Mouse (Mus musculus) lung, postnatal 0 days (tissue): ENCODE measurements around the gene Hspa1l. TPM values are rescaled to one million over a fixed set of nuclear protein-coding genes. Genes with fewer than 3 reads are reported as not detected.

ENCODE experiments used
- ATAC-seq: fragments of 200-750 bp; cut with Nextera tagmentation; 2 replicates; pipeline ENCODE4 v1.8.0; 2017; ENCODE audit warnings: moderate library complexity
- DNase-seq: peaks from one replicate; pipeline ENCODE4 v3.0.0-alpha.2; 2016; ENCODE audit warnings: low spot score
- H3K27ac ChIP-seq: fragments of 300-500 bp; sonication (generic); 2 replicates; pipeline ENCODE4 v1.5.1; 2014; ENCODE audit warnings: antibody characterized with exemption, mild to moderate bottlenecking, low read length, mixed read lengths
- H3K27me3 ChIP-seq: fragments of 300-500 bp; sonication (generic); replicated peaks from 2 replicates; pipeline ENCODE4 v1.6.1; 2014; ENCODE audit warnings: low read length, mixed read lengths; ENCODE audit not compliant: insufficient read depth
- H3K36me3 ChIP-seq: fragments of 300-500 bp; sonication (generic); 2 replicates; pipeline ENCODE4 v1.6.1; 2014; ENCODE audit warnings: low read length, mixed read lengths; ENCODE audit not compliant: insufficient read depth
- H3K4me1 ChIP-seq: fragments of 300-500 bp; sonication (generic); 2 replicates; pipeline ENCODE4 v1.6.1; 2014; ENCODE audit warnings: antibody characterized with exemption, low read depth, low read length, mixed read lengths; ENCODE audit not compliant: insufficient read depth
- H3K4me2 ChIP-seq: fragments of 300-500 bp; sonication (generic); replicated peaks from 2 replicates; pipeline ENCODE4 v1.6.1; 2014; ENCODE audit warnings: low read depth, mild to moderate bottlenecking, low read length, moderate library complexity, mixed read lengths
- H3K4me3 ChIP-seq: fragments of 300-500 bp; sonication (generic); 2 replicates; pipeline ENCODE4 v1.5.1; 2014; ENCODE audit warnings: low read depth, low read length
- H3K9ac ChIP-seq: fragments of 300-500 bp; sonication (generic); replicated peaks from 2 replicates; pipeline ENCODE4 v1.6.1; 2014; ENCODE audit warnings: low read depth, mild to moderate bottlenecking
- H3K9me3 ChIP-seq: fragments of 300-500 bp; sonication (generic); 2 replicates; pipeline ENCODE4 v1.6.1; 2016; ENCODE audit warnings: low read length, mixed read lengths
- CTCF ChIP-seq: IDR thresholded peaks from 2 replicates; pipeline ENCODE4 v1.5.1; 2016; ENCODE audit warnings: antibody characterized with exemption, mild to moderate bottlenecking
- EP300 ChIP-seq: IDR thresholded peaks from 2 replicates; pipeline ENCODE4 v1.6.1; 2016; ENCODE audit warnings: antibody characterized with exemption, mild to moderate bottlenecking, control low read depth
- WGBS: fragments of 180-500 bp; shearing (Covaris S2); extraction: QIAGEN DNeasy Blood & Tissue Kit; methylation state at CpG from one replicate; pipeline ENCODE4 v1.1.7; 2014; 5-methylcytosine and 5-hydroxymethylcytosine counted together
- polyA plus RNA-seq: library from polyadenylated mRNA; unstranded; fragments of >200 nt; fragmentation: Nextera tagmentation; extraction: Ambion mirVana; gene quantifications from 2 replicates; pipeline ENCODE4 v1.2.1, GENCODE M21; 2015

The Hspa1l gene
- polyA plus RNA-seq, 1 experiment from 2014 or later: 0.79 TPM

GRCm38 (mm10) chr17:35017706-35018030 lies 45.2 kb downstream of the Hspa1l start:
- no peak for TF ChIP-seq EP300
- Histone ChIP-seq H3K4me2 (no peak overlapping the region), H3K27me3 (no peaks in the 10 kb centered on the region), H3K4me3 (no peak overlapping the region), H3K9me3 (no peaks in the 10 kb centered on the region), H3K9ac (no peak overlapping the region), H3K27ac (no peak overlapping the region), H3K4me1 (no peaks in the 10 kb centered on the region; the same call in 1 of the 2 replicates), H3K36me3 (0 out of 2 replicates have a peak, but pooled peaks cover 12% of the 10 kb centered on the region)
- 66% methylated on average over 14 of the region's 14 CpGs for WGBS
- DNase-seq (no peak), ATAC-seq (no peak)

- DNase-seq (no peak), ATAC-seq (no peak)
- Histone ChIP-seq H3K4me1 (no peaks in the 10 kb centered on the region; the same call in 1 of the 2 replicates), H3K4me2 (no peak overlapping the region), H3K9ac (no peak overlapping the region), H3K4me3 (no peak overlapping the region), H3K27me3 (no peaks in the 10 kb centered on the region), H3K36me3 (0 out of 2 replicates have a peak, but pooled peaks cover 9% of the 10 kb centered on the region), H3K9me3 (no peaks in the 10 kb centered on the region), H3K27ac (no peak overlapping the region)
- 64% methylated on average over 3 of the region's 3 CpGs for WGBS
- TF ChIP-seq CTCF (no peak), EP300 (no peak)
These were observed 45.7 kb downstream of the Hspa1l start for GRCm38 (mm10) chr17:35018171-35018570.

- H3K27me3 ChIP-seq: no peaks in the 10 kb centered on the region
- TF ChIP-seq EP300 (no peak), CTCF (no peak)
- no peak overlapping the region for H3K4me3 ChIP-seq
- H3K4me2 ChIP-seq: no peak overlapping the region
- DNase-seq: no peak
- peaks cover 3% of the 10 kb centered on the region for H3K4me1 ChIP-seq
- ATAC-seq: no peak
- H3K36me3 ChIP-seq: no peaks in the 10 kb centered on the region
- WGBS: 76% methylated on average over 11 of the region's 11 CpGs
- no peak overlapping the region for H3K27ac ChIP-seq
- no peaks in the 10 kb centered on the region for H3K9me3 ChIP-seq
- no peak overlapping the region for H3K9ac ChIP-seq
These were observed 47.4 kb downstream of the Hspa1l start for GRCm38 (mm10) chr17:35019894-35020293.

- H3K36me3 ChIP-seq: no peaks in the 10 kb centered on the region
- no peak overlapping the region for H3K9ac ChIP-seq
- TF ChIP-seq CTCF: no peak
- no peak for TF ChIP-seq EP300
- ATAC-seq: no peak
- no peak overlapping the region for H3K4me3 ChIP-seq
- H3K4me1 ChIP-seq: peaks cover 3% of the 10 kb centered on the region
- 80% methylated on average over 8 of the region's 8 CpGs for WGBS
- H3K27ac ChIP-seq: no peak overlapping the region
- no peak for DNase-seq
- no peaks in the 10 kb centered on the region for H3K9me3 ChIP-seq
- no peak overlapping the region for H3K4me2 ChIP-seq
- H3K27me3 ChIP-seq: no peaks in the 10 kb centered on the region
These were observed 48.0 kb downstream of the Hspa1l start for GRCm38 (mm10) chr17:35020551-35020950.

- TF ChIP-seq CTCF (peak; percentile 99), EP300 (no peak)
- H3K4me1 ChIP-seq: peaks cover 3% of the 10 kb centered on the region
- H3K27me3 ChIP-seq: no peaks in the 10 kb centered on the region
- no peaks in the 10 kb centered on the region for H3K36me3 ChIP-seq
- H3K4me3 ChIP-seq: no peak overlapping the region
- WGBS: 11% methylated on average over 17 of the region's 17 CpGs
- peak overlapping the region; percentile 71 for H3K27ac ChIP-seq
- H3K9me3 ChIP-seq: no peaks in the 10 kb centered on the region
- peak; percentile 43 for ATAC-seq
- H3K4me2 ChIP-seq: peak overlapping the region; percentile 36; the same call in 1 of the 2 replicates
- no peak overlapping the region for H3K9ac ChIP-seq
- DNase-seq: peak; percentile 85
These were observed 48.8 kb downstream of the Hspa1l start for GRCm38 (mm10) chr17:35021163-35021808.

- TF ChIP-seq CTCF (peak; percentile 46), EP300 (peak; percentile 92)
- Histone ChIP-seq H3K4me3 (no peak overlapping the region), H3K36me3 (no peaks in the 10 kb centered on the region), H3K4me2 (no peak overlapping the region), H3K9me3 (no peaks in the 10 kb centered on the region), H3K9ac (no peak overlapping the region), H3K4me1 (peaks cover 3% of the 10 kb centered on the region; the same call in 1 of the 2 replicates), H3K27ac (peak overlapping the region; percentile 71), H3K27me3 (no peaks in the 10 kb centered on the region)
- 29% methylated on average over 6 of the region's 6 CpGs for WGBS
- DNase-seq: peak; percentile 68
- ATAC-seq: peak; percentile 79
These were observed 49.5 kb downstream of the Hspa1l start for GRCm38 (mm10) chr17:35021842-35022477.
